Mouse (Mus musculus) small intestine, adult 2 months (tissue): ENCODE data around the gene Mapk14.

Source experiments
- CTCF ChIP-seq: fragments of 200-500 bp; IDR thresholded peaks from 2 replicates; pipeline ENCODE4 v1.5.1; 2012; ENCODE audit warnings: low read depth, mild to moderate bottlenecking, control low read depth, inconsistent platforms, low read length, moderate library complexity, mixed read lengths; ENCODE audit not compliant: insufficient replicate concordance, insufficient read length; ENCODE audit errors: extremely low read depth
- POLR2A ChIP-seq: fragments of 200-500 bp; IDR thresholded peaks from 2 replicates; pipeline ENCODE4 v1.6.1; 2012; ENCODE audit warnings: low read depth, mild to moderate bottlenecking, control low read depth, inconsistent platforms, low read length, moderate library complexity

DNA sequence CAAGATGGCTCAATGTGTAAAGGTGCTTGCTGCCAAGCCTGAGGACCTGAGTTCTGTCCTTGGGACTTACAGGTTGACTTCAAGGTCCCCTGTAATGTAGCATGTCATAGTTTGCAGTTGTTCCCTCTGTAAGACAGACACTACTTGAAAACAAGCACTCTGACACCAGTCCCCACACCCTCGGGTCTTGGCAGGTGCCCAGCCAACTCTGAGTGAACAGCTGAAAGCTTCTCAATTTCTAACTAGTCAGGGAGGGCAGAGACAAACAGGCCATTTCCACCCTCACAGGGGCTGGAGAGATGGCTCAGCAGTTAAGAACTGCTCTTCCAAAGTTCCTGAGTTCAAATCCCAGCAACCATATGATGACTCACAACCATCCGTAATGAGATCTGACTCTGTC lies 66.3 kb downstream of the Mapk14 start:
- TF ChIP-seq POLR2A (no peak), CTCF (no peak)
